22 mouse cellular contexts compared by ENCODE assay signal in genomic region chr10:104818252-104818651, GRCm38 (mm10).
"Had no signal": no experiment of that assay in that cellular context is flagged by ENCODE, and none has a peak within 500 bp of the region (broad histone marks: within the 10 kb centered on the region; RNA-seq: fewer than 3 reads in every experiment).

No protein-coding gene starts in this region.

- H3K4me2 ChIP-seq: lung, embryonic 15.5 days; midbrain, embryonic 11.5 days; midbrain, embryonic 13.5 days; midbrain, embryonic 15.5 days; neural tube, embryonic 12.5 days; stomach, embryonic 15.5 days had no signal

- H3K4me1 ChIP-seq: lung, embryonic 15.5 days; megakaryocyte, embryonic 14.5 days; midbrain, embryonic 13.5 days; midbrain, embryonic 15.5 days; neural tube, embryonic 12.5 days; stomach, embryonic 15.5 days had no signal

- H3K9me3 ChIP-seq: lung, embryonic 15.5 days; megakaryocyte, embryonic 14.5 days; midbrain, embryonic 13.5 days; midbrain, embryonic 15.5 days; neural tube, embryonic 12.5 days; stomach, embryonic 15.5 days had no signal

- ATAC-seq: liver, postnatal 0 days; lung, postnatal 0 days; midbrain, embryonic 13.5 days; midbrain, embryonic 15.5 days had no signal

- H3K36me3 ChIP-seq: lung, embryonic 15.5 days; midbrain, embryonic 13.5 days; midbrain, embryonic 15.5 days; neural tube, embryonic 12.5 days; stomach, embryonic 15.5 days had no signal

- H3K4me3 ChIP-seq: lung, embryonic 15.5 days; megakaryocyte, embryonic 14.5 days; midbrain, embryonic 13.5 days; midbrain, embryonic 15.5 days; neural tube, embryonic 12.5 days; stomach, embryonic 15.5 days had no signal

- H3K27me3 ChIP-seq: lung, embryonic 15.5 days; megakaryocyte, embryonic 14.5 days; midbrain, embryonic 13.5 days; midbrain, embryonic 15.5 days; neural tube, embryonic 12.5 days; stomach, embryonic 15.5 days had no signal

- H3K27ac ChIP-seq: lung, embryonic 15.5 days; macrophage; midbrain, embryonic 13.5 days; midbrain, embryonic 15.5 days; neural tube, embryonic 12.5 days; stomach, embryonic 15.5 days; stomach, postnatal 0 days had no signal

- H3K9ac ChIP-seq: liver, postnatal 0 days; lung, embryonic 15.5 days; midbrain, embryonic 13.5 days; midbrain, embryonic 15.5 days; neural tube, embryonic 12.5 days; stomach, embryonic 15.5 days had no signal

- DNase-seq: liver, postnatal 0 days; lung, adult 2 months; lung, postnatal 14 days; lung, postnatal 36 days; retina, postnatal 1 day; right cerebral cortex, adult 18-20 months; right cerebral cortex, postnatal 25 days; right cerebral cortex, postnatal 4 days; spleen, adult 18-20 months; thymus, adult 2 months; thymus, postnatal 25 days; thymus, postnatal 4 days had no signal
